Mouse (Mus musculus): ENCODE measurements around the gene Ireb2.
A peak's percentile ranks its signal among the peaks of the same experiment; 100 is the strongest.
"Not testable (repeated sequence)": the region's sequence is repeated elsewhere in the genome, so short reads cannot be mapped to it uniquely, and the experiment has no call there.

The Ireb2 gene

DNA sequence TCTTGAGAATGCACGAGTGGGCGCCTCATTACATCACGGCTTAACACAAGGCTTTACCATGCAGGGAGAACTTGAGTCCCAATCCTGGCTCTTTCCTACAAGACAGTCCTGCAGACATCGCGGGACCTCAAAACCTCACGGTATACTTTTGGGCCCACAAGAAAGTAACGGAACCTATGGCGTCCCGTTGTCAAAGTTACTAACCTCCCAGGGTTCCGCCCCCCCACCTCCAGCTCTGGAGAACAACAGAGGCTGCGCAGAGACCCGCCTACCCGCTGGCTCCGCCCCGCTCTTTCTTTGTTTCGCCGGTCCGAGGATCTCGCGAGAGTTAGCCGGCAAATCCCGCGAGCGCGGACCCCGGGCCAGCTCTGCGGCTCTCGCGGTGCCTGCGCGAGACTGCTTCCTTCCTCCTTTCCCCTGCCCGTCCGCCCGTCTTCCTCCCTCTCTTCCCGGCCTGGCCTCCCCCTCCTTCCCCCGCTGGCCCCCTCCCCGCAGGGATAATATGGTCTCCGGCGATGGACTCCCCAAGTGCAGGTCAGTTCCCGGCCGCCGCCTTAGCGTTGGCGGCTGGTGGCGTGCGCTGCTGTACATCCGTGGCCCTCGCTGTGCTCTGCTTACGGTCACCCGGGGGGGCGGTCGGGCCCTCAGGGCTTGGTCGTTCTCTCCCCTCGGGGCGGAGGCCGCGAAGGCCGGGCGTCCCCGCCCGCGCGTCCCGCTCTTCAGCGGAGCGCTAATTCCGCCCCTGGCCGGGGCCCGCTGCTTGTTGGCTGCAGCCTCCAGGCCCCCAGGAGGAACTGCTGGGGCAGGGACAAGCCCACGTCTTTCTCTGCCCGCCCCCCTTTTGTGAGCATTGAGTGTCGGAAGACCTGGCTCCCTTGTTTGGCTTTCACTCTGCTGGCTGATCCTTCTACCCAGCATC, at the start of gene Ireb2:
TSS of gene Ireb2 (plus strand) at position 427 of the 919 bp plus-strand sequence.
- DNase-seq = peak; percentile 100

DNA sequence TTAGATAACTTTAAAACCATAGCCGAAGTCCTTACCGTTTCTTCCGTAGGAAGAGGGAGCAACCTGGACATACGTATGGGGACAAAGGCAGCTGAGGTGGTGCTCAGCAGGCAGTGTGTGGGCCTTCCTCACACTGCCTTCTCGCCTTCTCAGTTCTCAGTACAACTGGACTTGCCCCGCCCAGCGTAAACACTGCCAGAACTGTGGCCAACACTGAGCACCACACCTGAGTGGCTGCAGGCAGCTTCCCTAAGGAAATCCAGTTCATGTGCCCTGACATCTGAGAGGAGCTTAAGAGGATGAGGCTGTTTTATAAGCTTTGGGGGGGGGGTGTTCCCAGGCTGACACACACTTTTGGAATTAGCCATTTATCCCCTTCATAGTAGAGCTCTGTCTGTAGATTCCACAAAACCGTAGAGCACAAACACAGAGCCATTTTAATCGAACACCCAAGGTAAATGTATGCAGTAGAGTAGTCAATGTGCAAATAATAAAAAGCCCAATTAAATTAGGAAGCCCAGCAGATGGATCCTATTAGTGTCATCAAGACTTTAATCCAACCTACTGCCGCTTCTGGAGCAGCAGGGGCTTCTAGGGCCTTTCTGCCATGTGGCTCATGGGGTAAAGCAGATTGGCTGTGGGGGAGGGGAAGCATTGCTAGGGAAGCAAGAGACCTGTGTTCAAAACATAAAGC, 46.9 kb upstream of the Ireb2 start:
- DNase-seq = no peak

DNA sequence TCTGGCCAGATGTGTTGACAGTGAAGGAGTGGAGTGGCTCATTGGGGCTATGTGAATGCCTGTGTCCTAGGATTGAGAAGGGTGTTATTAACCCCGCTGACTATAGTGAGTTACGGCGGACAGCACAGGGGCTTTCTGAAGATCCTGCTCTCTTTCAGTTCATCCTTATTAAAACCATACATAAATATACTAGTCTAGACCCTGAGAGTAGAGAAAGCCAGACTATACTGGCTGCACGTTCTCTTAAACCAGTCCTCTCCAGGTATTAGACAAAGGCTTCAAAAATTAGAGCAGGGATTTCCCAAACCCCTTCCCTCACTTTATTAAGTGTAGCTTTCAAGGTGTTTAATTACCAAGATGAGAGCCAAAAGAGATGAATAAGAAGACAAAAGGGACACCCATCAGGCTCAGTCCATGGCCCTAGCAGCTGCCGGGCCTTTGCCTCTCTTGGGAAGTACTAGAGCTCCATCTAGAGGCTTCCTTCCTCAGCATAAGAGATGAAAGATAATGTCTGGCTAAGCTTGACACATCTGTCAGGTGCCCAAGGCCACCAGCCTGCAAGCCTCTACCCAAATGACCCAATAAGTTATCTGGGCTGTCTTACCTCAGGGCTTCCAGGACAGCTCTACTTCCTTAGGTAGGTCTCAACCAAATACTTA, 42.0 kb upstream of the Ireb2 start:
- DNase-seq = peak; percentile 38

DNA sequence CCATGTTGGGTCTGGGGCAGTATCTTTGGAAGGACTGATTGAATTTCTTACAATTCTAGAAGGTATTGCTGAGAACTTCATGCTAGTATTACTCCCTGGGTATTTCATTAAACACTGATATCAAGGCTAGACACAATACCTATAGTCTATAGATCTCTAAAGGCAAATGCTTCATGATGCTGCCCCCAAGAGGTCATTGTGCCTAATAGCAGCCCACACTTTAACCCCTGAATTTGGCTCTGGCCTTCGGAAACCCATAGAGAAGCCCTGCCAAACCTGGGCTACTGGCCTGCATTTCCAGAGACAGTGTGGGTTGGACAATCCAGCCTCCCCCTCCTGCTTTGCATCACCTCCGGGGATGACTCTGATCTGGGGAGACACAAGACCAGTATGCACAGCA, 33.8 kb upstream of the Ireb2 start:
- peak; percentile 13 for DNase-seq

DNA sequence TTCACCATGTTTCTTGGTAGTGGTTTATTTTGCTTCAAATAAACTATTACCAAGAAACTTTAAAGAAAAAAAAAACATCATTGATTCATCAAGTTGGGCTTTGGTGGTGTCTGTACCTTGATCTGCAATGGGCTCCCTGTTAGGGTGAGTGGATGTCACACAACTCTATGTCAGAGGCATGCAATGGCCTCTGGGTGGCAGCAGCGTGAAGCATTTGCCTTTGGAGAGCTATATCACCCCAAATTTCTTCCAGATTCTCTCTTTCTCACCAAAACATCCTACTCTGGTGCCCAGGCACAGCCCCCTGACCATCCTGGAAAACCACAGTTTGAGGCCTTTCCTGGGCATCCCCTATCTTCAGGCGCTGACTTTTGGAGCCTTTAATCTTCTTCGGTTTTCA, 33.0 kb upstream of the Ireb2 start:
- DNase-seq = peak; percentile 67

DNA sequence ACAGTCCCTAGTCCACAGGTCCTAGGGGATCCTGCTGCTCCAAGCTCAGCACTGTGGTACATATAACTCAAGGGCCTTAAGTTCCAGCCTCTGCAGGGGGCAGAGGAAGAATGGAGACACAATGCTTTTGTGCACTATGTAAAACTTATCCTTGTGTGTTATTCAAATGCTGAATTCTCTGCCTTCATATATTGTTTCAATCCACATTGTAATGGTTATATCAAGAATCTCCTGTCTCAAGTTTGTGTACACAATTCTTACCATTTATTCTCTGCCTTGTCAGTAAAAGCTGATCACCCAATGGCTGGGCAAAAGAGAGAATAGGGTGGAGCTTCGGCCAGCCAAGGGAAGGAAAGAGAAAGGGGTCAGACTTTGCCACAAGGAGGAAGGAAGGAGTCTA, 29.8 kb upstream of the Ireb2 start:
- DNase-seq = no peak

DNA sequence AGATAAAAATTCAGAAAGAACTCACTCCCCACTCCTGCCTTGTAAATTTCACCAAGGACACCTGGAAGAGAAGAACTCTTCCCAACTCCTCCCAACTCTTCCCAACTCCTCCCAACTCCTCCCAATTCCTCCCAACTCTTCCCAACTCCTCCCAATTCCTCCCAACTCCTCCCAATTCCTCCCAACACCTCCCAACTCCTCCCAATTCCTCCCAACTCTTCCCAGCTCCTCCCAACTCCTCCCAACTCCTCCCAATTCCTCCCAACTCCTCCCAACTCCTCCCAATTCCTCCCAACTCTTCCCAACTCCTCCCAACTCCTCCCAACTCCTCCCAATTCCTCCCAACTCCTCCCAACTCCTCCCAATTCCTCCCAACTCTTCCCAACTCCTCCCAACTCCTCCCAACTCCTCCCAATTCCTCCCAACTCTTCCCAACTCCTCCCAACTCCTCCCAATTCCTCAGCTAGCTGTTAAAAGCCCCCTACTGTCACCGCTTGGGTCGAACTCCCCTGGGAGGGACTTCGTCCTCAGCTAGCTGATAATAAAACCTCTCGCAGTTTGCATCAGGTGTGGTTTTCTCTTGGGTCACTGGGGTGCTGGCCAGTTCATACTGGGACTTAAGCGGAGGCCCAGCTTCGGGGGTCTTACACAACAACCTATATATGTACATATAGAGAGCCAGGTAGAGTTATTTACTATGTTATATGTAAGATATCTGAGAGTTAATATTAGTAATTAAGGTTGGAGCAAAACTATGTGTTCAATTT, 27.5 kb upstream of the Ireb2 start:
- DNase-seq = not testable (repeated sequence)

DNA sequence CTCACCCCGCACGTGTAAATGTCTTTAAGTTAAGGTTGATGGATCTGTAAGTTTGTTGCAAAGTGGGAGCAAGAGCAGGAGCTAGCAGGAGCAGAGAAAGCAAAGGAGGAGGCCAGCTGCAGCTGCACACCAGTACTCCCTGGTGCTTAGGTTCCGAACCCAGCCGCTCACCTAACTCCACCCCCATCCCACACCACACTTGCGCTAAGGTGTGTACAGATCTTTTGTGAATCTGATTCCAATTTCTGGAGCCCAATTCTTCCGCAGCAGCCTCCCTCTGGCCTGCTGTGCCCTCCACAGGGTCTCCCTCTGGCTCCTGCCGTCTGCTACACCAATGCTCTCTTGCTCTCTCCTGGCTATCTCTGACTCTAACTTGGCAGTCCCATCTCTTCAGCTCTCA, 25.8 kb upstream of the Ireb2 start:
- DNase-seq = no peak

DNA sequence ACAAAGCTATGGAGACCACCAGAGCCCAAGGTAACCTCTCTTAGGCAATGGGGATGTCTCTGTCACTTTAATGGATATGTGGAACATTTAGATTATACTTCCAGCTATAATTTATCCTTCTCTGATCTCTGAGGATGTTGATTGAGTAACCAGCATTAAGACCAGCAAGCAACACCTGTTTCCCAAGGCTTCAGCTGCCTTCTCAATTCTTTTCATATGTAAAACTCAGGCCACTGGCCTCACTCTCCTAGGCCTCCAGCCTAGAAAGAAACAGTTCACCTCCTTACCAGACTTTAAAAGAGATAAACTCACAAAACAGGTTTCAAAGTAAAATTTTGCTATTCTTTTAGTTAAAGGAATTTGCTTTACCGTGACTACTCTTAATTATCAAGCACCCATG, 23.4 kb upstream of the Ireb2 start:
- DNase-seq = no peak

DNA sequence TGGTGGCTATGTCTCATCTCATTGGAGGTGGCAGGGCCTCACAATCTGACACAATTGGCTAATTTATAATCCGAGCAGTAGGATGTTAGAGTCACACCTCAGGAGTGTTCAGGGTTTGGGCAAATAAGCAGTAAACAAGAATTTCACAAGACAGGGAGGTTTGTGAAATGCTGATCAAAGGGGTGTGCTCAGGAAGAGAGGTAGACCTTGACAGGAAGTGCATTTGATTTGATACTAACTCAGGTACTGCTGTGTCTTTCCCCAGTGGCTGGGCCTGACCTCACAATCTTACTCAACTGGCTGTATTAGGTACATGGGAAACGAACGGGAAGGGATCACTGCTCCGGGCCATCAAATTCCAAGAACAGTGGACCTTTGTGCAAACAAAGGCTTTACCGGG, 21.3 kb upstream of the Ireb2 start:
- DNase-seq = peak; percentile 13

DNA sequence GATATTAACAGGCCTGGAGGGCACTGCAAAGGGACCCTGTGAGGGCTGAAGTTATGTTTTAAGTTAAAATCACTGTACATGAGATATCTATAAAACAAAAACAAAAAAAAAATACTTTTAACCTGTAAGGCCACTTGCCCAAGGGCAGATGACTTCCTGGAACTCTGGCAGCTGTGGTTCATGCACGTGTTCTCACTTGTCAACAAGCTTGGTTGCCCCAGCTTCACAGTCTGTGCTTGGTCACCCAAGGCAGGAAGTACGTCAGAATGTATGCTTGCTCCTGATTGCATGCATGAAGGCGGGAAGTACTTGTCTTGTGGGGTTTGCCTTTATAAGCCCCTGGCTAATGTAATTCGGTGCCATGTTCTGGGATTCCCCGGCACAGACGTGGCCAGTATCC, 19.7 kb upstream of the Ireb2 start:
- DNase-seq = peak; percentile 16

DNA sequence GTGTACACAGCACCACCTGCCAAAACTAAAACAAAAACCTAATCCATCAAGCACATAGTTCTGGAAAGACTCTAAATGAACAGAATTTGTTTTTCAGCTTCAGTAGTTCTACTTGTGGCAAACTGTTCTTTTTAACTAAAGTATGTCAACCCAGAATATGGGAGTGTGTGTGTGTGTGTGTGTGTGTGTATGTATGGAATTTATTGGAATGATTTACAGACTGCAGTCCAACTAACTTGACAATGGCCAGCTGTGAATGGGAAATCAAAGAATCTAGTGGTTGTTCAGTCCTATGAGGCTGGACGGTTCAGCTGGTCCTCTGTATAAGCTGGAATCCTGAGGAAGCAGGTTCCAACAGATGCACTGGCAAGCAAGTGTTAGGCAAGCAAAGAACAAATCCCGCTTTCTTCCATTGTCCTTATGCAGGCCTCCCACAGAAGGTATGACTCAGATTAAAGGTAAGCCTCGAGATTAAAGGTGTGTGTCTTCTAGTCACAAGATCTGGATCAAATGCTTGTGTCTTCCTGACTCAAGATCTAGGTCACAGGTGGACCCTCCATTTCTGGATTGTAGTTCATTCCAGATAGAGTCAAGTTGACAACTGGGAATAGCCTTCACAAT, 18.9 kb upstream of the Ireb2 start:
- DNase-seq = no peak

DNA sequence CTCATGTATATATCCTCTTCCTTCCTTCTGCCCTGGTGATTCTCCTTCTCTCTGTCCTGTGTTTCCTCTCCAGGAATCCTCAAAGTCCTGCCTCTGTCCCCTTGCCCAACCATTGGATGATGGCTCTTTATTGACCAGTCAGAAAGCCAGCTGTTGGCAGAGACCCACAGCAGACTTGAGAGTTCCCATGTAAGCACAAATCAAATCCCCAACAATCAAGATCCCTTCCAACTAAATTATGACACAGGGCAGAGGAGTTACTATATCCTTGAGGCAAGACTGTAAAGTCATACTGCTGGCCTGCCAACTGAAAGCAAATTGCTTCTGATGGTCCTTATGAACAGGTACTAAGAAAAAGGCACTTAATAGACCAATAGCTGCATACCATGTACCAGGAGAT, 15.4 kb upstream of the Ireb2 start:
- no peak for DNase-seq

DNA sequence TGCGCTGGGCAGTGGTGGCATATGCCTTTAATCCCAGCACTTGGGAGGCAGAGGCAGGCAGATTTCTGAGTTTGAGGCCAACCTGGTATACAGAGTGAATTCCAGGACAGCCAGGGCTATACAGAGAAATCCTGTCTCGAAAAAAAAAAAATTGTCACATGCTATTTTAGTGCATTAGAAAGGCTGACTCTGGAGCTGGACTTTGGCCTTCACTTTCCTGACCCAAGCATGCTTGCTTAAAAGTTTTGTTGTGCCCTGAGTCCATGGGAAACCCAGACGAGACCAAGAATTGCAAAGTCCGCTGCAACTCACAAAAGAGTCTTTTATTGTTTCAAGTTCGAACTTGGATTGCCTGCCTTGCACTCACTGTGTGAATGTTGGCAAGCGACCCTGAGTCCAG, 10.6 kb upstream of the Ireb2 start:
- not testable (repeated sequence) for DNase-seq

DNA sequence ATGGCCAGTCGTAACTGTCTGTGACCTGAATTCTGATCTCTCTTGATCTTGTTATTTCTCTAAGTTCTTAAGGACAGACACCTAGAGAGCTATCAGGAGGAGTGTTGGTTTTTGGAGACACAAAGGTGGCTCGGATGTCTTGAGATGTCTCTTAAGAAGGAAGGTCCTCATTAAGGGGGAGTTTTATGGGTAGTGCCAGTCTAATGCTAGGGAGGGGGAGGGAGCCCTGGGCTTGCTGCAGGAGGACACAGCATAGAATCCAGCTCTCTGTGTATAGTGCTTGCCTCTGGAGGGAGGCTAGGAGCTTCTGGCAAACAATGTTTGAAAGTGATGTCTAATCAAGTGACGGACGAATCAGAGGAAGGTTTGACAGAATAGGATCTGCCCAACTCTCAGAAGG, 10.0 kb upstream of the Ireb2 start:
- DNase-seq = no peak

DNA sequence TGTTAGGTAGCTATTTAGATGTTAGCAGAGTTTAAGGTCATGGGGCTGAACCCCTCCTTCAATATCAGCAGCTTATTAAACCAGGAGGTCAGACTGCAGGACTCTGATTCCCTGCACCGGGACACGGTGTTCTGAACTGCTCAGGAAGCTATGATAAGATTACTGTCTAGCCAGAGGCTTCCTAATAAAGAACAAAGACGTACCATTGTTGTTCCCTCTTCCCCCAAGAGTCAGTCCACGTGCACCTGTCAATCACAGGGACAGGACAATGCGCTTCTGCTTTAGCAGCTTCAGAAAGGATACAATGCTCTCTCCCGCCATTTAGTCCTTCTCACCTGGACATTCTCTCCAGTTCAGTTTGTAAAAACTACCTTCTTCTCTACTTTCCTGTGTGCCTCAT, 8.0 kb upstream of the Ireb2 start:
- DNase-seq = no peak

DNA sequence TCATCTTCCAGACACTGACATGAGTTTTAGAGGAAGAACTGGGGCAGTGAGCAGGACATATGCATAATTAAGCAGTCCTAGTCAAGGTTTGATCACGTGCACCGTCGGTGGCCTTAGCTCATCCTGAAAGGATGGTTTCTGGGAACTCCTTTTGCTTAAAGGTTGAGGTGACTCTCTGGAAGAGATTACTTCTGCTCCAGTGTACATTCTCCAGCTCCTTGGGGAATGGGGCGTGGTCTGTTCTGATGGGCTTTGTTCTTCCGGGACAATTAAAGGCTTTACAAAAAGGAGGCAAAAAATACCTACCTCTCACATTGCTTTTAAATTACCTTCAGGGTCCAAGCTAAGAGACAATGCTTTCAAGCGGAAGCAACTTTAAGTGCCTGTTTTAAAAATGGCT, 7.5 kb upstream of the Ireb2 start:
- no peak for DNase-seq

DNA sequence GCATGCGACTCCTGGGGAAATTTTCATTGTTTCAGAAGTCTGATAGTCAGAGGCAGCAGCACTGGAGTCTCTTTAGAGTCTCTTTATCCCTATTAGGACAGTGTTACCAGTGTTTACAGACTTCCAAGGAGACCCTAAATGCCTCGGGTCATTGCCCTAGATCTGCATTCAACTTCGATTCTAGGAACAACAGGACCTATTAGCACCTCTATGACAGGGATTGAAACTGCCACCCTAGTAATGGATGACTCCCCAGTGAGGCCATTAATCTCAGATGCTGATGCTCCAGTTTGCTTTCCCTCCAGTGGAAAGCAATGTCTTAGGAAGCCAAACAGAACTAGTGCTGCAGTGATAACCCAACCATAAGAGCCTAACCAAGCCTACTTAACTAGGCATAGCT, 6.1 kb upstream of the Ireb2 start:
- no peak for DNase-seq

DNA sequence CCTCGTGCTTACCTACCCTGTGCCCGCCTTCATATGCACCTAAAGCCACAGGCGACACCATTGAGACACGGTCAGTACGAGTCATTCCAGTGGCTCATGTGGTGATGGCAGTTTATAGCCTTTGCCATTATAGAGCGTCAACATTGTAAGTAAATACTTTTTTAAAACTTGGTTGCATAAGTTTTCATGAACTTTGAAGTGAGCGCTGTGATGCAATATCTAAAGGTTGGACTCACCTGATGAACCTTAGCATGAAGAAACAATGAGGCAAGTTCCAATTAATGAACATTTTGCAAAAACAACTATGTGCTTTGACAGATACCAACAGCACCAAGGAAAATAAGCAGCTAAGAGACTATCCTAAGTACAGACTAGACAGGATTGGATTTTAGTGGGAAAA, 3.1 kb upstream of the Ireb2 start:
- no peak for DNase-seq

DNA sequence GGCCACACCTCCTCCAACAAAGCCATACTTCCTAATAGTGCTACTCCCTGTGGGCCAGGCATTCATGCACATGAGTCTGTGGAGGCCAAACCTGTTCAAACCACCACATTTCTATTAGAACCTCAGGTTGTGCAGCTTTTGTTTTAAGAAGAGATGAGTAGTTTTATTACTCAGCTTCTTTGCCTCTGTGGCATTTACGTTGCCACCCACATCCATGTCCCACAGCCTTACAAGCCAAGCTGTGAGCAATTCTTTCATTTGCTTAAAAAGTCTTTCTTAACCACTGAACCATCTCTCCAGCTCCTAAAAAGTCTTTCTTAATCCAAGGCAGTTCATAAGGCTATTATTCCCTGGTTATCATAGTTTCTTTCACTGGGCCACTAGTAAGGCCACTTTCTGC, 15.2 kb downstream of the Ireb2 start:
- no peak for DNase-seq

DNA sequence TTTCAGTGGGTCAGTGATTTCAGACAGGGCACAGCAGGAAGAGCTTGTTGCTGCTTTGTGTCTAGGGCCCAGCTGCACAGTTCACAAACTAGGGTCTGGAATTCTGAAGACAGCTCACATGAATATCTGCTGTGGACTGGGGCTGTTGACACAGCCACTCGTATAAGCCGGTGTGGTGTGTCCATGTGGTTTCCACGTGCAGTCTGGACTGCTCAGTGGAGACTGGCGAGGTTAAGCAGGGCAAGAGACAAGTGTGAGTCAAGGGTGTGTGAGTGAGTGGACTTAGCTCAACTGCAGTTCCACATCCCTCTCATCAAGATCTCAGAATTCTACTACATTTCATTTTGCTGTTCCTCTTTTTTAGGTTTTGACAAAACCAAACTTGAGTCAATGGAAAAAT, 28.5 kb downstream of the Ireb2 start:
- no peak for DNase-seq

DNA sequence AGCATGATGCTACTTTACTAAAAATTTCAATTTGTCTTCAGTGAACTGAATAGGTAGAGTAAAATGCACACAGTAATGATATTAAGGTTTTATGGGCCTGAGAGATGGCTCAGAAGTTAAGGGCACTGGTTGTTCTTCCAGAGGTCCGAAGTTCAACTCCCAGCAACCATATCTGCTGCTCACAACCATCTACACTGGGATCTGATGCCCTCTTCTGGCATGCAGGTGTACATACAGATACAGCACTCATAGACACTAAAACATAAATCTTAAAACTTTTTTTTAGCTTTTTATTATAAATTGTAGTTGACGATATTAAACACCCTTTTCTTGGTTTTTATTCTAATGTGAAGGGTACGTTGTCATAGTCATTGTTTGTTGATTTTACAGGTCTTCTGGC, 33.5 kb downstream of the Ireb2 start:
- DNase-seq = no peak

DNA sequence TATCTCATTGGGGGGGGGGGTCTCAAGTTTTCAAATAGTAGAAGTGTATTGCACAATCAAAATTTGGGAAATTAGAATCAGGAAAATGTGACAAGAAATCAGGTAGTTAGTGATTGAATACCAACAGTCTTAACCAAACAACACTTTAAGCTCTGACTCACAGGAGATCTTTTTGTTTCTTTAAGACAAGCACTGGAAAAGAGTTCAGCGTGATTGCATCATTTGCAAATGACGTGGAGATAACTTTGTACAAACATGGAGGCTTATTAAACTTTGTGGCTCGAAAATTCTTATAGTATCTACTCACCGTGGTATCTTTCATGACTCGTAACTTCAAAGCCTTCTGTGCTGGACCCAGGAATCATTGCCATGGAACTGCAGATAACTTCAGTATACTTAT, 45.9 kb downstream of the Ireb2 start:
- no peak for DNase-seq

Measured in thymus, postnatal 4 days (tissue).